Mouse (Mus musculus): Measurements from ENCODE around the gene Tpcn1.
A peak's percentile ranks its signal among the peaks of the same experiment; 100 is the strongest.

Tpcn1 gene

GRCm38 (mm10) chr5:120609246-120609775, 20.8 kb upstream of the Tpcn1 start:
- no peak for DNase-seq (ENCODE audit: extremely low spot score)

- no peak for DNase-seq (ENCODE audit: extremely low spot score)
Observed at GRCm38 (mm10) chr5:120607335-120607734, 18.9 kb upstream of the Tpcn1 start.

GRCm38 (mm10) chr5:120606590-120607200, 18.2 kb upstream of the Tpcn1 start:
- DNase-seq (ENCODE audit: extremely low spot score): no peak

GRCm38 (mm10) chr5:120605688-120606087, 17.2 kb upstream of the Tpcn1 start:
- DNase-seq (ENCODE audit: extremely low spot score): peak; percentile 89

- DNase-seq (ENCODE audit: extremely low spot score): no peak
Observed at GRCm38 (mm10) chr5:120605241-120605661, 16.8 kb upstream of the Tpcn1 start.

- peak; percentile 80 for DNase-seq (ENCODE audit: extremely low spot score)
Observed at GRCm38 (mm10) chr5:120604839-120605238, 16.4 kb upstream of the Tpcn1 start.

- DNase-seq (ENCODE audit: extremely low spot score): no peak
Observed at GRCm38 (mm10) chr5:120603515-120603914, 15.0 kb upstream of the Tpcn1 start.

GRCm38 (mm10) chr5:120602210-120602609, 13.7 kb upstream of the Tpcn1 start:
- no peak for DNase-seq (ENCODE audit: extremely low spot score)

GRCm38 (mm10) chr5:120600946-120601668, 12.6 kb upstream of the Tpcn1 start:
- DNase-seq (ENCODE audit: extremely low spot score): peak; percentile 60

GRCm38 (mm10) chr5:120599625-120600024, 11.2 kb upstream of the Tpcn1 start:
- no peak for DNase-seq (ENCODE audit: extremely low spot score)

GRCm38 (mm10) chr5:120594485-120594884, 6.0 kb upstream of the Tpcn1 start:
- DNase-seq (ENCODE audit: extremely low spot score): no peak

- DNase-seq (ENCODE audit: extremely low spot score): no peak
Observed at GRCm38 (mm10) chr5:120592141-120592540, 3.7 kb upstream of the Tpcn1 start.

GRCm38 (mm10) chr5:120590356-120591010, 2.0 kb upstream of the Tpcn1 start:
- no peak for DNase-seq (ENCODE audit: extremely low spot score)

- no peak for DNase-seq (ENCODE audit: extremely low spot score)
Observed at GRCm38 (mm10) chr5:120587940-120588568, 419 bp downstream of the Tpcn1 start.

GRCm38 (mm10) chr5:120587616-120587926, 902 bp downstream of the Tpcn1 start:
- DNase-seq (ENCODE audit: extremely low spot score): no peak

GRCm38 (mm10) chr5:120586741-120587615, 1.5 kb downstream of the Tpcn1 start:
- DNase-seq (ENCODE audit: extremely low spot score): no peak

- no peak for DNase-seq (ENCODE audit: extremely low spot score)
Observed at GRCm38 (mm10) chr5:120584968-120585367, 3.5 kb downstream of the Tpcn1 start.

- DNase-seq (ENCODE audit: extremely low spot score): no peak
Observed at GRCm38 (mm10) chr5:120583511-120583910, 5.0 kb downstream of the Tpcn1 start.

- no peak for DNase-seq (ENCODE audit: extremely low spot score)
Observed at GRCm38 (mm10) chr5:120582002-120582401, 6.5 kb downstream of the Tpcn1 start.

GRCm38 (mm10) chr5:120579898-120580626, 8.4 kb downstream of the Tpcn1 start:
- DNase-seq (ENCODE audit: extremely low spot score): no peak

Measured in embryo, embryonic 9.5 days (tissue).